Mouse (Mus musculus): ENCODE results near the gene Defa34. TPM values are rescaled to one million over a fixed set of nuclear protein-coding genes. Genes with fewer than 3 reads are reported as not detected.

Defa34 gene
- not detected for polyA plus RNA-seq (2014; fragmentation: Illumina TruSeq; extraction: RNeasy Lipid Tissue Mini Kit (QIAGEN cat#74804))

DNA sequence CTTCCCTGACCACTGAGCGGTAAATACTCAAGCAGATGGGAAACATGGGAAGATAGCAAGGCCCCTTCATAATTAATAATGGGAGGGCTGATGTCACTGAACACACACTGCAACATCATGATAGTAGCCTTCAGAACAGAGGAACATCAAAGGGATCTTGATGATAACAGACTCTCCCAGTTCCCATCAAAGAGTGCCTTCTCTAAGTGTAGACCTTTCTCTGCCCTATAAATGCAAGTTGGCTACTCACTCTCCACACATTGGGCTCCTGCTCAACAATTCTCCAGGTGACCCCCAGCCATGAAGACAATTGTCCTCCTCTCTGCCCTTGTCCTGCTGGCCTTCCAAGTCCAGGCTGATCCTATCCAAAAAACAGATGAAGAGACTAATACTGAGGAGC is at the start of gene Defa34:
Gene Defa34 (plus strand): TSS at position 301 of the 400 bp plus-strand sequence.

DNA sequence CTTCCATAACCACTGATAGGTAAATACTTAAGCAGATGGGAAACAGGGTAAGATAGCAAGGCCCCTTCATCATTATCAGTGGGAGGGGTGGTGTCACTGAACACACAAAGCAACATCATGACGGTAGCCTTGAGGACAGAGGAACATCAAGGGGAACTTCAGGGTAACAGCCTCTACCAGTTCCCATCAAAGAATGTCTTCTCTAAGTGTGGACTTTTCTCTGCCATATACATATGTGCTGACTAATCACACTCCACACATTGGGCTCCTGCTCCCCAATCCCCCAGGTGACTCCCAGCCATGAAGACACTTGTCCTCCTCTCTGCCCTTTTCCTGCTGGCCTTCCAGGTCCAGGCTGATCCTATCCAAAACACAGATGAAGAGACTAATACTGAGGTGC is 47.7 kb upstream of the Defa34 start, which contains the start of gene Defa26:
Gene Defa26 (plus strand): TSS at position 301 of the 400 bp plus-strand sequence.

DNA sequence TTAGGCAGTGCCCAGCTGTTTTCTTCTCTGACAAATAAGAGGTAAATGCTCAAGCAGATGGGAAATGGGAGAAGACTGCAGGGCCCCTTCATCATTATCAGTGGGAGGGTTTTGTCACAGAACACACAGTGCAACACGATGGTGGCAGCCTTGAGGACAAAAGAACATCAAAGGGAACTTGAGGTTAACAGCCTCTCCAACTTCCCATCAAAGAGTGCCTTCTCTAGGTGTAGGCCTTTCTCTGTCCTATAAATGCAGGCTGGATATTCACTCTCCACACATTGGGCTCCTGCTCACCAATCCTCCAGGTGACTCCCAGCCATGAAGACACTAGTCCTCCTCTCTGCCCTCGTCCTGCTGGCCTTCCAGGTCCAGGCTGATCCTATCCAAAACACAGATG is 10.1 kb upstream of the Defa34 start, which contains the start of gene Defa17:
Gene Defa17 (plus strand): TSS at position 301 of the 400 bp plus-strand sequence.

DNA sequence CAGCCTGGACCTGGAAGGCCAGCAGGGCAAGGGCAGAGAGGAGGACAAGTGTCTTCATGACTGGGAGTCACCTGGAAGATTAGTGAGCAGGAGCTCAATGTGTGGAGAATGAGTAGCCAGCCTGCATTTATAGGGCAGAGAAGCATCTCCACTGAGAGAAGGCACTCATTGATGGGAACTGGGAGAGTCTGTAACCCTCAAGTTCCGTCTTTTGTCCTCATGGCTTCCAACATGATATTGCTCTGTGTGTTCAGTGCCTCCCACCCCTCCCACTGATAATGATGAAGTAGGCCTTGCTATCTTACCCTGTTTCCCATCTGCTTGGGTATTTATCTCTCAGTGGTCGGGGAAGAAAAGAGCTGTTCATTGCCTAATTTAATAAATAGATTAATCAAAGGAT is 37.9 kb downstream of the Defa34 start, which contains the start of gene AY761184:
Gene AY761184 (minus strand): TSS at position 101 of the 400 bp plus-strand sequence.

Other genes with a start within 250 kb of the Defa34 start
- not detected for gene Defa36, start 238.4 kb upstream of the Defa34 start, polyA plus RNA-seq (2014; fragmentation: Illumina TruSeq; extraction: RNeasy Lipid Tissue Mini Kit (QIAGEN cat#74804))
- not detected for gene Gm7849, start 209.2 kb upstream of the Defa34 start, polyA plus RNA-seq (2014; fragmentation: Illumina TruSeq; extraction: RNeasy Lipid Tissue Mini Kit (QIAGEN cat#74804))
- gene Defa20, start 156.5 kb upstream of the Defa34 start, polyA plus RNA-seq (2014; fragmentation: Illumina TruSeq; extraction: RNeasy Lipid Tissue Mini Kit (QIAGEN cat#74804)): not detected
- gene Defa32, start 136.8 kb upstream of the Defa34 start, polyA plus RNA-seq (2014; fragmentation: Illumina TruSeq; extraction: RNeasy Lipid Tissue Mini Kit (QIAGEN cat#74804)): not detected
- not detected for gene Defa37, start 100.4 kb upstream of the Defa34 start, polyA plus RNA-seq (2014; fragmentation: Illumina TruSeq; extraction: RNeasy Lipid Tissue Mini Kit (QIAGEN cat#74804))
- gene Defa28, start 82.8 kb upstream of the Defa34 start, polyA plus RNA-seq (2014; fragmentation: Illumina TruSeq; extraction: RNeasy Lipid Tissue Mini Kit (QIAGEN cat#74804)): not detected
- not detected for gene Gm7861, start 71.3 kb upstream of the Defa34 start, polyA plus RNA-seq (2014; fragmentation: Illumina TruSeq; extraction: RNeasy Lipid Tissue Mini Kit (QIAGEN cat#74804))
- not detected for gene Defa26, start 47.6 kb upstream of the Defa34 start, polyA plus RNA-seq (2014; fragmentation: Illumina TruSeq; extraction: RNeasy Lipid Tissue Mini Kit (QIAGEN cat#74804))
- gene Defa17, start 10.0 kb upstream of the Defa34 start, polyA plus RNA-seq (2014; fragmentation: Illumina TruSeq; extraction: RNeasy Lipid Tissue Mini Kit (QIAGEN cat#74804)): not detected
- gene AY761184, start 37.8 kb downstream of the Defa34 start, polyA plus RNA-seq (2014; fragmentation: Illumina TruSeq; extraction: RNeasy Lipid Tissue Mini Kit (QIAGEN cat#74804)): not detected
- gene Defa24, start 68.7 kb downstream of the Defa34 start, polyA plus RNA-seq (2014; fragmentation: Illumina TruSeq; extraction: RNeasy Lipid Tissue Mini Kit (QIAGEN cat#74804)): not detected
- not detected for gene Defb50, start 157.7 kb downstream of the Defa34 start, polyA plus RNA-seq (2014; fragmentation: Illumina TruSeq; extraction: RNeasy Lipid Tissue Mini Kit (QIAGEN cat#74804))
- not detected for gene Defb2, start 174.1 kb downstream of the Defa34 start, polyA plus RNA-seq (2014; fragmentation: Illumina TruSeq; extraction: RNeasy Lipid Tissue Mini Kit (QIAGEN cat#74804))
- not detected for gene Defb10, start 193.1 kb downstream of the Defa34 start, polyA plus RNA-seq (2014; fragmentation: Illumina TruSeq; extraction: RNeasy Lipid Tissue Mini Kit (QIAGEN cat#74804))
- gene Defb9, start 219.6 kb downstream of the Defa34 start, polyA plus RNA-seq (2014; fragmentation: Illumina TruSeq; extraction: RNeasy Lipid Tissue Mini Kit (QIAGEN cat#74804)): not detected
- gene Defb11, start 240.6 kb downstream of the Defa34 start, polyA plus RNA-seq (2014; fragmentation: Illumina TruSeq; extraction: RNeasy Lipid Tissue Mini Kit (QIAGEN cat#74804)): not detected